Mouse (Mus musculus): ENCODE results near the gene Cars2.
"Not testable (repeated sequence)": the region's sequence is repeated elsewhere in the genome, so short reads cannot be mapped to it uniquely, and the experiment has no call there.

Cars2 gene

DNA sequence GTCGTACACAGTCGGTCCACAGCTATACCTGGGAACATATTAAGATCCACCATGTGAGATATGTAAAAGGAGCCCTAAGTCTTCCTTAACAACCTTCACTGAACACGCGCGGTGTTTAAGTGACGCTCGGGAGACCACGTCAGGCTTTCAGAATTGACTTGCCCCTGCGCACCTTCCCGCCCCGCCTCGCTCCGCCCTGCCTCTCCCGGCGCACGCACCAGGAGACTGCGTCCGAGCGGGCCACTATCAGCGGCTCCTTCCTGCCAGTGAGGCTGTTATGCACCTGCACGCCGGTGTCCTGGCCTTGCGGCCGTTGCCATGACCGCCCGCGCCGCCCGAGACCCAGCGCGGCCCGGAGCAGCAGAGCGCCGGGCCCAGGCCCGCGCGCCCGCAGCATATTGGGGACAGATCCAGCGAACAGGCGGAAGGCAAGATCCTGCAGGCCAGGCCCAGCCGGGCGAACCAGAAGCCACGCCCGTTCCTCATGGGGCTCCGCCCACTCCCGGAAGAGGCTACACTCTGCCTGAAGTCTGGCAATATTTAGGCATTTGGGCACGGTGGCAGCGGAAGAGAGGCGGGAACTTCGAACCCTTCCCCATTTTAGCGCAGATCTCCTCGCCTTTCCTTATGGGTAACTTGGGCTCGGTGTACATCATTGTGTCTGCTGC, at the start of gene Cars2:
Cars2 (minus strand) TSS at position 503 of the 668 bp plus-strand sequence.
- peak; percentile 93 to 96 for DNase-seq

DNA sequence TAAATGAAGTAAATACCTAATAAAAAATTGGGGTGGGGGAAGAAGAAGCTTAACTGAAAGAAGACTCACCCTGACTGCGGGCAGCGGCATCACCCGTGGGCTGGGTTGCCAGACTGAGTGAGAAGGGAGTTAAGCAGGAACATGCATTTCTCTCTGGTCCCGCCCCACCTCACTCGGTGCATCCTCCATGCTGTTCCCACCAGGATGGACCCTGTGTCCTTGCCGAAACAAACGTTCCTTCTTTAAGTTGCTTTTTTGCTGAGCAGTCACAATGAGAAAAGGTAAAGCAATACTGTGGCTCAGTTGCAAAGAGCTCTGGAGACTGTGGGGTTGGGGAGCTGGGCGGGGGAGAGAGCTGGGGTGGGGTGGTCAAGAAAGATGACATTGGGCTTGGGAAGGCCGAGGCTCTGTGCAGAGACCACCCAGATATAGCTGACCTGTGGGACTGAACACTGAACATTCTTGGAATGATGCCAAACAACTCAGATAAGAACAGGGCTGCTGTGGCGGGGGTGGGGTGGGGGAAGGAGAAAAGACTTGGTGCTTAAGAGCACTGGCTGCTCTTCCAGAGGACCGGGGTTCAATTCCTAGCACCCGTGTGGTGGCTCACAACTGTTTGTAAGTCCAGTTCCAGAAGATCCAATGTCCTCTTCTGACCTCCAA, 42.8 kb upstream of the Cars2 start:
- DNase-seq = no peak

GRCm38 (mm10) chr8:11592296-11592695, 41.7 kb upstream of the Cars2 start:
- no peak for DNase-seq

GRCm38 (mm10) chr8:11591837-11592236, 41.3 kb upstream of the Cars2 start:
- DNase-seq = no peak

- DNase-seq = no peak
Observed at GRCm38 (mm10) chr8:11586374-11586745, 35.8 kb upstream of the Cars2 start.

- no peak for DNase-seq
Observed at GRCm38 (mm10) chr8:11585513-11586373, 35.2 kb upstream of the Cars2 start.

- no peak for DNase-seq
Observed at GRCm38 (mm10) chr8:11575604-11576384, 25.2 kb upstream of the Cars2 start.

DNA sequence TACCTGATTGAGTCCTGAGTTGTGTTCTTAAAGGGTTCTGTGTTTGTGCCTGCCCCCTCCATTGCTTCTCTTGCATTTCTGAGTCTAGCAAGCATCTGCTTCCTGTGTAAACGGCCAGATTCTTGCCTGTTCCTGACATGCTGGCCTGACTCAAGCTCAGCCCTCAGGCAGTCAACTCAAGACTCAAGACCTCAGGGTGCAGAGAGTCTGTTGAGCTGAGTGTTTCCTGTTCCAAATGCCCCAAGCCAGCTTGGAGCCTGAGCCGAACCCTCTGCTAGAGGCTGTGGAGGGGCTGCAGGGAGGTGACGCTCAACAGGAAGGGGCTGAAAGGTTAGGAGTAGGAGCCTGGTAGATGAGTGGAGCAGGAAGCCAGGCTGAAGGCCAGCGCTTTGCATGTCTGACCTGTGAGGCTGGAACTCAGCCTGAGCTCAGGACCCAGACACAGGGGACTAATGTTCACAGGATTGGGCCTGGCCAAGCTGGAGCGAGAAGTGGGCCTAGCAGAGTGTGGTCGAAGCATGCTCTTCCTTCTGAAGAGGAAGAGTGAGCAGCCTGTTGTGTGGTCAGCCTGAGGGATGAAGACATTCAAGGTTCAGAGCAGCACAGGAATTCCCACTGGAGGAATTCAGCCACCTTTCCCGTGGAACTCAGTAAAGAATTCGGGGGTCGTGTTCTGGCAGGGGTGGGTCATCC, 24.5 kb upstream of the Cars2 start:
- DNase-seq = no peak

- DNase-seq = no peak
Observed at GRCm38 (mm10) chr8:11572428-11572827, 21.8 kb upstream of the Cars2 start.

- DNase-seq = no peak
Observed at GRCm38 (mm10) chr8:11571950-11572349, 21.4 kb upstream of the Cars2 start.

DNA sequence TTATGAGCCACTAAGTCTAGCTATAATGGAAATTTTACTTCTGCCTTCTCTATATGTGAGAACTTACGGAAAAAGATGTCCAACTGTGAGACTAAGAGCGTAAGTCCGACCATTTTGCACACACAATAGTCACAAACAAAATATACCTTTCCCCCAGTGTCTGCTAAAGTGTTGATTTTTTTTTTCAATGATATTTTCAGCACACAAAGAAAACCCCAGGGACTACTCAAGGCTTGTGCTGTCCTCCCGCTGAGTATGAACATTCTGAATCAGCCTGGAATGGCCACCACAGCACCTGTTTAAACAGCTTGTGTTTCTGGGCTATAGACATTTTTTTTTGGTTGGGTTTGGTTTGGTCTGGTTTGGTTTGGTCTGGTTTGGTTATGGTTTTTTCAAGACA, 20.2 kb upstream of the Cars2 start:
- no peak for DNase-seq

- DNase-seq = no peak
Observed at GRCm38 (mm10) chr8:11569260-11570097, 18.9 kb upstream of the Cars2 start.

- DNase-seq = not testable (repeated sequence)
Observed at GRCm38 (mm10) chr8:11568193-11568592, 17.6 kb upstream of the Cars2 start.

GRCm38 (mm10) chr8:11564721-11565120, 14.1 kb upstream of the Cars2 start:
- DNase-seq = no peak

GRCm38 (mm10) chr8:11564236-11564635, 13.7 kb upstream of the Cars2 start:
- no peak for DNase-seq

DNA sequence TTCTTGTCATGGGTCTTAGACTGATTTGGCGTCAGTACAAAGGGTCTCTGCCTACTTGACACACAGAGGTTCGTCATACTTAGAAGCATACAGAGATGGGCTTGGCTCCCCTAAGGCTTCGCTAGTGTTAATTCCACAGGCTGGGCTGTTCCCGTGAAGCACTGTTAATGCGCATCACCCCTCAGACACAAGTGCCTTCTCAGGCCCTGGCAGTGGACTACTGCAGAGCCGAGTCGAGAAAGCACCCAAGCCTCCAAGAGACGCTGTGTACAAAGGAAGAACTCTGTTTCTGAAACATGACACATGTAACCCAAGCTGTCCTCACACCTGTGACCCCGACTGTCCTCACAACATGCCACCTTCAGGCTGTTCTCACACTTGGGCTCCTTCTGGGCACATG, 9.6 kb upstream of the Cars2 start:
- DNase-seq = no peak

- DNase-seq = no peak
Observed at GRCm38 (mm10) chr8:11559511-11559910, 8.9 kb upstream of the Cars2 start.

DNA sequence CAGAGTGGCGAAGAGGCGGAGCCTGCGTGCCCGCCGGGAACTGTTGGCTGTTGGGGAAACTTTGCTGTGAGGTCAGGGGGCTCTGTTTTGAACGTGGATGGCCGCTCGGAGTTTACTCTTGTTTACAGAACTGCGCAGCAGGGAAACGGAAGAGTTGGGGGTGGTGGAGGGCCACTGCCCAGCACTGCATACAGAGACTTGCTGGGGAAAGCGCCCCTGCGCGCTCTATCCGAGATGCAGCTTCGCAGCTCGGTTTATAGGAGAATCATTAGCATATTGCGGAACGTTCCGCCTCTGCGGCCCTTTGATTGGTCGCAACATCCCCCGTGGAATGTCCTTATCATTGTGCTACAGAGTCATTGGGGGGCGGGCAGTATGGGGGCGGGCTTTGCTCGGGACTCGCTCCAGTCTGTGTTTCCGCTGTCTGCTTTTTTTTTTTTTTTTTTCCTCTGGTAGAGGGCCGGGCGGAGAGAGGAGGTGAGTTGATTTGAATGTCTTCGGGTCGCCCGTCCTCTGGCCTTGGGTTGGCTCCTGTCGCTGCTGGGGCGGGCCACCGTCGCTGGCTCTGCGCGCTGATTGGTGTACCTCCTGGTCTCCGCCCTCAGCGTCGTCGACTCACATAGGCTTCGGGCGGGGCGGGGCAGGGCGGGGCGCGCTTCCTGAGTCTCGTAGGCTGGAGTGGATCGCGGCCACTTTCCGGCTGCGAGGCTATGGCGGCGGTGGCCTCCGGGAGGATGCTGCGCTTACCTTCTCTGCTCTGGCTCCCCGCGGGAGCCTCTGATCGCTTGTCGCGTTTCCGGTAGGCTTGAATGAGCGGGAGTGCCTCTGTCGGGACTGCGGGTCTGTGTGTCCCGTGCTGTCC, 7.4 kb upstream of the Cars2 start:
- DNase-seq = peak; percentile 94 to 98

- DNase-seq = no peak
Observed at GRCm38 (mm10) chr8:11557424-11557767, 6.8 kb upstream of the Cars2 start.

GRCm38 (mm10) chr8:11556691-11557423, 6.3 kb upstream of the Cars2 start:
- peak; percentile 45 to 63 for DNase-seq
